Mouse (Mus musculus): Measurements from ENCODE around the gene Slc25a25. TPM values are rescaled to one million over a fixed set of nuclear protein-coding genes. Genes with fewer than 3 reads are reported as not detected.
"Not testable (repeated sequence)": the region's sequence is repeated elsewhere in the genome, so short reads cannot be mapped to it uniquely, and the experiment has no call there.

Gene Slc25a25
- polyA plus RNA-seq (2017; shearing (Covaris generic)), result 1 to 10 TPM; 4.7 to 6.7 TPM

DNA sequence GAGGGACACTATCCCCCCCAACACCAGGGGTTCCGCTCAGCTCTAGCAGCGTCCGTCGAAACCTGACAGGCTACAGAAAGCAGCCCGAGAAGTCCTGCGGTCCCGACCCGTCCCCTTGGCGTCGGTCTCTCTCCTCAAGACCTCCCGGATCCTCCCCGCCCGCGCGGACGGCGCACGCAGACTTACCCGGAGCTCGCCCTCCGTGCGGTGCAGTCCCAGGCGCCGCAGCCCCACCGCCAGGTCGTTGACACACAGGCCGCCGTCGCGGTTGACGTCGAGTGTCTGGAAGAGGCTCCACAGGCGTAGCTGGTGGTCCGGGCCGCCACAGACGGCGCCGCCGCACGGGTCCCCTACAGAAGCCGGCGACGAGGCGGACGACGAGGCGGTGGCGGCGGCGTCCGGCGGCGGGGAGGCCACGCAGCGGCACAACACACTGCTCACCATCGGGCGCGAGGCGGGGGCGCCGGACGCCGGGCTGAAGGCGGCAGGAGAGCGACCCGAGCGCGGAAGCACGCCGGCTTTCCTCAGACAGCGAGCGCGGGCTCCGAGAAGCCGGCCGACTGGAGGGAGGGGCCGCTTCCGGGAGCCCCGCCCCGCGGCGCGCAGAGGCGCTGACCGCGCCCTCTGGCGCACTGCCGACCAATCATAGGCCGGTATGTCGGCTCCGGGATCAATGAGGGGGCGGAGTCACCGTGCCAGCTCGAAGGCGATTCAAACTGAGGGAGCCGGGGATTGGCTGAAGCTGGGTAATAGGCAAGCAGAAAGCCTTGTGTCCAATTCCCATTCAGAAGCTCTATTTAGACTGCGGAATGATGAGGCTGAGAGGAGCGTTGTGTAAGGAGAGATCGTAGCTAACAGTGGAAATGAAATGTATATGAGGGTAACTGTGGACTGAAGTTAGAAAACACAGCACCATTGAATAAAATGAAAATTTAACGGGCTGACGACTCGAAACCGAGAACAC is at the start of gene Slc25a25:
Gene Slc25a25 (minus strand): TSS at position 565 of the 964 bp plus-strand sequence.
- ATAC-seq, result peak; percentile 67

GRCm38 (mm10) chr2:32500461-32500860 is 49.2 kb upstream of the Slc25a25 start:
- no peak for ATAC-seq

DNA sequence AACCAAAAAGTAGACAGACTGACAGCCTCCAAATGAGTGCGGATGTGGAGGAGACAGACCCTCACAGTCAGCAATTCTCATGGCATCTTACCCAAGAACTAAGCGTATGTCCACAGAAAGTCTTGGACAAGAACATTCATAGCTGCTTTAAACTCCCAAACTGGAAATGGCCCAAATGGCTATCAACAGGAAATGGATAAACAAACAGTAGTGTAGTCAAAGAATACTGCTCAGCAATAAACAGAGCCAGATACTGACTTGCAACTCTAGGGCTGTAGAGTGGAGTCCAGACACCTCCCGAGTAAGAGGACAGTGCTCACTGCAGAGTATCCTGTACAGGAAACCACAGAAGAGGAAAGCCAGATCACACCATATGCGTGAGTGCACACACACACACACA is 48.1 kb upstream of the Slc25a25 start:
- ATAC-seq, result no peak

DNA sequence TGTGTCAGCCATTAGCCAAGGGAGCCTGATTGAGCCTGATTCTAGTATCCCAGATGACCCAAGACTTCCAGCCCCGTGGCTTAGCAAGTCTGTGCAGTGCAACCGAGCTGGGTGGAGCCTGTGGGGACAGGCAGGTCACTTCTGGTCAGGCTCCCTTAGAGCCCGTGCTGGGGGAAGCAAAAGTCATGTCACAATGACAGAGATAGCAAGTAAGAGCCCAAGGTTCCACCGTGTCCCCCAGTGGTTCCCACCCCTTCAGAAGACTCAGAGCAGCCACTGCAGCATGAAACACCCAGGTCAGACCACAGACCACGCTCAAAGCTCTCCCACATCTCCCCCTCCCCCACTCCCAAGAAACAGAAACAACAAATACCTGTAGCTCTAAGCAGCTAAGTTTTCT is 44.9 kb upstream of the Slc25a25 start:
- ATAC-seq, result no peak

DNA sequence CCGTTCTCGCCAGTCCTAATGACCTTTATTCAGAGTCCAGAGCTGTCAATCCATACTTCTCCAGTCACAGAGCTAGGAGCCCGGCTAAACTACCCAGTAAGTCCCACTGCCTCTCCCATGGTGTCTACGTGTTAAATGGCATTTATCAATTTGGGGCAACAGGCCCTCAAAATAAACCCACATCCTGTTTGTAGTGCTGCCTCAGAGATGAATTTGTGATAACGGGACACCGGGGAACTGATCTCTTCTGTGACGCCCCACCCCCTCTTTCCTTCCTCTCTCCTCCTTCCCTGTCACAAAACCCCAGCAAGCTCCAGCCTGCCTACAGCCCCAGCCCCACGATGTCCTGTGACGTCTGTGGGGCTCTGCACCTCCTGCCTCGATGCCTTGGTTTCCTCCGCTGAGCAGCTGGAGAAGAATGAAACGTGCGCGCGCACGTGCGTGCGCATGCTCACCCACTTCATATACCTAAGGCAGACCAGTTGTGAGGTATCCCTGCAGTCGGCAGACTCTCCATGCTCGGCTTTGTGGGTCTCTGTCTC is 44.0 kb upstream of the Slc25a25 start:
- peak; percentile 78 for ATAC-seq

GRCm38 (mm10) chr2:32494522-32494921 is 43.3 kb upstream of the Slc25a25 start:
- no peak for ATAC-seq

DNA sequence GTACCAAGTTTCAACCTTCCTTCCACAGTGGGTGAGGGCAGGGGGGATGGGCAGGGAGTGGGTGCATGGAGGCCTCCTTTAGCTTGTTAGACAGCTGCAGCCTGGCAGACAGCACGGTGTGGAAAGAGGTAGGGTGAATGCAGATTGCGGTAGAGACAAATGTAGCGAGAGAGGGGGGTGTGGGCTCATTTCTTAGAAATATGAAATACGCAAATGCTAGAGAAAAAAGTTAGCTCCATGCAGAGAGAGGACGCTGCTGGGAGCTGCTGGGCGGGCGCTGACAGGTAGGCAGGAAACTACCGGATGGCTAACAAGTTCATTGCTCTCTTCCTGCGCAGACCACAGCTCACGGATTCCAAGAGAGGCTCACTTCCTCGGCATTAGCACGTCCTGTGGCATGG is 42.1 kb upstream of the Slc25a25 start:
- peak; percentile 73 for ATAC-seq

- ATAC-seq, result no peak
Measured at GRCm38 (mm10) chr2:32492661-32493060, 41.4 kb upstream of the Slc25a25 start.

DNA sequence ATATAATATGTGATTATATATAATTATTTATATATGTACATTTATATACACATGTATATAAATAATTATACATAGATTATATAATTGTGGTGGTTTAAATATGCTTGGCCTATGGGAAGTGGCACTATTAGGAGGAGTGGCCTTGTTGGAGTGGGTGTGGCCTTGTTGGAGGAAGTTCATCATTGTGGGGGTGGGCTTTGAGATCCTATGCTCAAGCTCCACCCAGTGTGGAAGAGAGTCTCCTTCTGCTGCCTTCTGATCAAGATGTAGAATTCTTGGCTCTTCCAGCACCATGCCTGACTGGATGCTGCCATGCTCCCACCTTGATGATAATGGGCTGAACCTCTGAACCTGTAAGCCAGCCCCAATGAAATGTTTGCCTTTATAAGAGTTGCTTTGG is 39.5 kb upstream of the Slc25a25 start:
- not testable (repeated sequence) for ATAC-seq

GRCm38 (mm10) chr2:32488679-32489078 is 37.4 kb upstream of the Slc25a25 start:
- ATAC-seq, result peak; percentile 12

- peak; percentile 81 for ATAC-seq
Measured at GRCm38 (mm10) chr2:32487124-32487623, 35.9 kb upstream of the Slc25a25 start.

- no peak for ATAC-seq
Measured at GRCm38 (mm10) chr2:32486155-32486554, 34.9 kb upstream of the Slc25a25 start.

DNA sequence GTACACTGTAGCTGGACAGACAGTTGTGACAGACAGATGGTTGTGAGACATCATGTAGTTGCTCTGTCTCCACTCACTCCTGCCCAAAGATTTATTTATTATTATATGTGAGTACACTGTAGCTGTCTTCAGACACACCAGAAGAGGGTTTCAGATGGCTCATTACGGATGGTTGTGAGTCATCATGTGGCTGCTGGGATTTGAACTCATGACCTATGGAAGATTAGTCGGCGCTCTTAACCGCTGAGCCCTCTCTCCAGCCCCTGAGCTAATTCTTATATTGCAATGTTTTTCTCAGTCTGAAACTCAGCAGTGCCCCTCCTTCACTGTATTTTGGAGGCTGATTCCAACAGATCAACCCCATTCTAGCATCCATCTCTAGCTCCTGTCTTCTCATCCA is 34.5 kb upstream of the Slc25a25 start:
- ATAC-seq, result no peak

DNA sequence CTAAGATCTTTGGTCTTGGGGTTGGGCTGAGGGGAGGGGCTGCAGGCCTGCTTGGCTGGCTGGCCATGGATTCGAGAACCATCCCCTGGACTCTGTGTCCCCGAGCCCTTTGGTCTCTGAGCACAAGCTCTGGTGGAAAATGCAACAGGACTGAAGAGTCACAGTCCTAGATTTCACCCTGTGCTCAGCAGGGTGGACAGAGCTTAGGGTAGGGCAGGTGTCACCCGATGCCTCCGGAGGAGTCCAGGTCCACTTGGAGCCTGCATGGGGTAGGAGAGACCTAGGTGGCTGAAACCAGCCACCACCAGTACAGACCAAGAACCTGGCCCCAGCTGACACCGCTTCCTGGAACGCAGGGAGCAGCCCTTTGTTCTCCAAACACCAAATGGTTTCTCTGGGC is 33.7 kb upstream of the Slc25a25 start:
- no peak for ATAC-seq

- ATAC-seq, result peak; percentile 29
Measured at GRCm38 (mm10) chr2:32483179-32483875, 32.1 kb upstream of the Slc25a25 start.

DNA sequence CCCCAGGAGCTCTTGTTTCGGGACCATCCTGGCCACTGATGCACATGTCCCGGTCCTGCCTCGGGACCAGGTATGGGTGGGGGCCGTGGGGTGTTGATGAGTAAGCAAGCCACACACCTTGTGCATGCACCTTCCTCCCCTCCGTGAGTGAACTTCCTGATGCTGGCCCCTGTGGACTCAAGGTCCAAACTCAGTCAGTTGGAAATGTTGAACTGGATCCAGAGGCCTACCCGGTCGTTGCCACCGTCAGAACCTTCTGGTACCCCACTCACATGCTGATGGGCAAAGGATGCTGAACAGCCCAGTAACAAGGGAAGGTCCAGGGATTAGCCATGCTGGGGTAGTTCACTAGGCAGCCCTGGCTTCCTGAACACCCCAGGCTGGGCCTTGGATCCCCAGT is 31.1 kb upstream of the Slc25a25 start:
- ATAC-seq, result no peak

DNA sequence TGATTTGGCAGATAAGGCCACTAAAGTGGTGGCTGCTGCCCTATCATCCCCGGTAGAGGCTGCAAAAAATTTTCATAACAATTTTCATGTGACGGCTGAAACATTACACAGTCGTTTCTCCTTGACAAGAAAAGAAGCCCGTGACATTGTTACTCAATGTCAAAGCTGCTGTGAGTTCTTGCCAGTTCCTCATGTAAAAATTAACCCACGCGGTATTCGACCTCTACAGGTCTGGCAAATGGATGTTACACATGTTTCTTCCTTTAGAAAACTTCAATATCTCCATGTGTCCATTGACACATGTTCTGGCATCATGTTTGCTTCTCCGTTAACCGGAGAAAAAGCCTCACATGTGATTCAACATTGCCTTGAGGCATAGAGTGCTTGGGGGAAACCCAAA is 24.1 kb upstream of the Slc25a25 start:
- ATAC-seq, result not testable (repeated sequence)

- no peak for ATAC-seq
Measured at GRCm38 (mm10) chr2:32471681-32472061, 20.4 kb upstream of the Slc25a25 start.

DNA sequence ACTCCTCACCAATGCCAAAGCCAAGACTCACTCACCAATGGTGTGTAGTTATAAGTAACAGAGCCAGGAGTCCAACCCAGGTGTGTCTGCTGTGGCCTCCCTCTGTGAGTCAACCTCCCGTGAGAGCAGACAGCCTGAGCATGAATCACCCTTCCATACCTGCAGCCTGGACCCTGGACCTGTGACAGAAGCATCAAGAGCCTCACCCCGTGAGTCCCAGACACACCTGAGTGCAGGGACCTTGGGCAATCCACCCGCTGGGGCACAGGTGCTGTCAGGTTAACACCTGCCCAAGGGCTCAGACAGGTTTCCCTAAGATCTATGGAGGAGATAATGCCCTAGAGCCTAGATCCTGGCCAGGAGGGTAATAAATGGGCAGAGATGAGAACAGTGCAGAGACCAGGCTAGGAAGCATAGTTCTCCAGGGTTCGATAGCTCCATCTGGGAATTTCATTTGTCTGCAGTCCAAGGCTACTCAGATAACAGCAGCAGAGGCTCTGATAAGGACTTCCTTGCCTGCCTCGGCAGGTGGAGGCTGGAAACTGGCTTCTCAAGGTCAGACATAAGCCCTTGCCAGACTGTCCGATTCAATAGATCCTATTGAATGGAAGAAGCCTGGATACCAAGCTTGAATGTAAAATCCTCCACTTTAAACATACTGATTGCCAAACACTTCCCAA is 19.9 kb upstream of the Slc25a25 start:
- ATAC-seq, result no peak

DNA sequence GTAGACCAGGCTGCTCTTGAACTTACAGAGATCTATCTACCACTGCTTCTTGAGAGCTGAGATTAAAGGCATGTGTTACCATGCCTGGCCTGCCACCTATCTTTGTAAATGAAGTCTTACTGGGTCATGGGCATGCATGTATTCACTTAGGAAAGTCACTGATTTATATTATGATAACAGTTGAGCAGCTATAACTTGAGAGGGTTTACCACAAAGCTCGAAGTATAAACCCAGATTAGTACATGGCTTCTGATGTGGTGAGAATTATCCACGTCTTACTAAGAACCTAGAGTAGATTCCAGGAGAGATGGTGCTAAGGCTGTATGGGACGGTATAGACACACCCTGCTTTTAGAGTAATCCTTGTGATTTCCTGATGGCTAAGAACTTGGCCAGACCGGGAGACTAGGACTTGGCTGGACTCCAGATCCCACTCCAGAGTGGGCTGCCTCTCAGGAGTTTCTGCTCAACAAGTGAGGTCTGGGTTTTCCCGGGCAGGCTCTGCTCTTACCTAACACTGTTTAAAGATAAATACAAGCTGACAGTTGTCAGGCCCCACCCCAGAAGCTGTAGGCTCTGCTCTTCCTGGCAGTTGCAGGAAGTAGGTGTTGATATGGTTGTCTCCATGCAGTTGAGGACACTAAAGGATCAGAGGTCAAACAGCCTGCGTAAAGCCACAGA is 13.1 kb upstream of the Slc25a25 start:
- peak; percentile 56 for ATAC-seq

DNA sequence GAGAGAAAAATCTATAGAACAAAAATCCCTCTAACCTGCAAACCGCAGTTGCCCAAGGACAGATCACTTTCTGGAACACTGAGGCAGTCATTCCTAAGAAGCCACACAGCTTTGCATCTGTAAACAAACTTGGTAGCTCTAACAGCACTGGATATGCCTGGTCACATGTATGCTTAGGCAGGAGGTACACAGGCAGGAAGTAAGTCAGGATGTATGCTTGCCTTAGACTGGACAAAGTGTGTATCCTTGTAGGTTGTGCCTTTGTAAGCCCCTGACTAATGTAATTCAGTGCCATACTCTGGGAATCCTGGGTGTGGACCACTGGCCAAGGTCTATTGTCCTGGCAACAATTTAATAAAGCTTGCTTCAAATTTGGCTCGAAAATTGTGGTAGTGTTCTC is 12.5 kb upstream of the Slc25a25 start:
- ATAC-seq, result peak; percentile 70

- no peak for ATAC-seq
Measured at GRCm38 (mm10) chr2:32459657-32460056, 8.4 kb upstream of the Slc25a25 start.

Measured in CD4-positive, CD25-positive, alpha-beta regulatory T cell, adult 4 months (primary cell).